Mouse (Mus musculus): ENCODE results near the gene Acer1. TPM values are rescaled to one million over a fixed set of nuclear protein-coding genes. Genes with fewer than 3 reads are reported as not detected.

The Acer1 gene
- polyA plus RNA-seq, 1 experiment = not detected

DNA sequence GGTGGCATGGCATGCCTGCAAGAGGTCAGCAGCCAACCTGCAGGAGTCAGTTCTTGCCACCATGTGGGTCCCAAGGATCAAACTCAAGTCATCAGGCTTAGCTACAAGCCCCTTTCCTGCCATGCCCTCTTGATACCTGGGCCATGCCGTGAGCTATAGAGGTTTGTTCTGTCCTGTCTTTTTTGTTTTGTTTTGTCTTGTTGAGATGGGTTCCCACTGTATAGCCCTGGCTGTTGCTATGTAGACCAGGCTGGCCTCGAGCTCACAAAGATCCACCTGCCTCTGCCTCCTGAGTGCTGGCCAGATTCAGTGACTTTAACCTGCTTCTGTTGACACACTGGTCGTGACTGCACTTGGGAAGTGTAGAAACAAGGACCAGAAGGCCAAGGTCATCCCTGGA lies 6.5 kb downstream of the Acer1 start:
- Histone ChIP-seq H3K4me1 (ENCODE audit: control insufficient read depth, insufficient read depth, insufficient read length, low read length) (no peaks in the 10 kb centered on the region), H3K27ac (replicated peaks; ENCODE audit: low read depth, low read length) (no peak overlapping the region), H3K4me3 (ENCODE audit: insufficient read depth, low read depth, low read length) (no peak overlapping the region)

DNA sequence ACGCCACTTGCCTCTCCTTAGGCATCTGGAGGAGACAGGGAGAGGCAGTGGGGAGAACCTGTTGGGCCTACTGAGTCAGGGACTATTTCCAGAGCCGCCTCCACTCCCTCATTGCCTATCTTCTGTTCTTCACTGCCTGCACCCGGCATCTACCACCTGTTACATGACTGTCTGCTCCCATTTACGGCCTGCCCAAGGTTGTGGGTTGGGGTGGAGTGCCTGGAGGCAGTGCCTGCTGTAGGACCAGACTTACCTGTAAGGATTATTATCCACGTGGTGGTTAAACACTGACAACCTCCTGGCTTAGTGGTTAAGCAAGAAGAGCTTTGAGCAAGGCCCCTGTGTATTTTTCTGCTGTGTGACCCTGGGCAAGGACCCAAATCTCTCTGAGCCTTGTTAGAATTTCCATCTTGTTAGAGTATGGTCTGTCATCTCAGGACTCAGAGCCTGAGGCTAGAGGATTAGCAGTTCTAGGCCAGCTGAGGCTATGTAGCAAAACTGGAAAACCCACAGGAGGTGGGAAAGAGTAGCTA lies 7.2 kb downstream of the Acer1 start:
- Histone ChIP-seq H3K4me3 (ENCODE audit: insufficient read depth, low read depth, low read length) (no peak overlapping the region), H3K4me1 (ENCODE audit: control insufficient read depth, insufficient read depth, insufficient read length, low read length) (no peaks in the 10 kb centered on the region), H3K27ac (replicated peaks; ENCODE audit: low read depth, low read length) (no peak overlapping the region)

DNA sequence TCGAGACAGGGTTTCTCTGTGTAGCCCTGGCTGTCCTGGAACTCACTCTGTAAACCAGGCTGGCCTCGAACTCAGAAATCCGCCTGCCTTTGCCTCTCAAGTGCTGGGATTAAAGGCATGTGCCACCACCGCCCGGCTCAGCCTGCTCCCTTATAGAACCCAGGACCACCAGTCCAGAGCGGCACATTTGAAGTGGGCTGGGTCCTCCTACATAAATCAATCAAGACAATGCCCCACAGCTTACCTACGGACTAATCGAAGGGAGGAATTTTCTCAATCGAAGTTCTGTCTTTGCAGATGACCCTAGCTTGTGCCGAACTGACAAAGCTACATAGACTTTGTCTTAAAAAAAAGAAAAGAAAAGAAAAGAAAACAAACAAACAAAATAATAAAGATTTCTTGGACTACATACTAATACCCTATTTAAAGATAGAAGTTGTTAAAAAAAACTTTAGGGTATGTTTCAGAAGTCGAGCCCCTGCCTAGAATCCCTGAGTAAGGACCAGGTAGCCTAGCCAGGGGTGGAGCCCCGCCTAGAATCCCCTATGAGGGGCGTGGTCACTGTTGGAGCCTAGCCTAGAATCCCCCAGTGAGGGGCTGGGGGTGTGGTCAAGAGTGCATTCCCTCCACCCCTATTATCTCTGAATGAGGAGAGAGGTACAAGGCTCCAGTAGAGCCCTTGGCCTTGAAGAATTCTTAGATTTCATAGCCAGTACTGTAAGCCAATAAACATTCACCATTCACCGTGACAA lies 7.8 kb downstream of the Acer1 start:
- Histone ChIP-seq H3K27ac (replicated peaks; ENCODE audit: low read depth, low read length) (no peak overlapping the region), H3K4me1 (ENCODE audit: control insufficient read depth, insufficient read depth, insufficient read length, low read length) (no peaks in the 10 kb centered on the region), H3K4me3 (ENCODE audit: insufficient read depth, low read depth, low read length) (no peak overlapping the region)

DNA sequence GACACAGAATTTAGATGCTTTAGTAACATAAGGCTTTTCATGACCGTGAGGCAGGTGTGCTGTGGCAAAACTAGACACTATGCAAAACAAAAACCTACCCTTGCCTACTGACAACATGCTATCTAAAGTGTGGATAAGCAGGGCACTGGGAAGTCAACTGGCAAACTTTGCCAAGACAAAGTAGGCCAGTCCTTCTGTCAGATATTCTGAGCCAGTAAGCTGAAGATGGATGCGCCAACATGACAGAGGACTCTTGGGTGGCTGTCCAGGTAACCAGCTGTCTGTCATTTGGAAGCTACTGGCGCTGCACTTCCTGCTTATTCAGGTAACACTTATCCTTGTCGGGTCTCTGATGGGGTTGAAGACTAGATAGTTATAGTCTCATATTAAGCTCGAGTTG lies 11.8 kb downstream of the Acer1 start:
- no peak overlapping the region for H3K27ac ChIP-seq (replicated peaks; ENCODE audit: low read depth, low read length)

DNA sequence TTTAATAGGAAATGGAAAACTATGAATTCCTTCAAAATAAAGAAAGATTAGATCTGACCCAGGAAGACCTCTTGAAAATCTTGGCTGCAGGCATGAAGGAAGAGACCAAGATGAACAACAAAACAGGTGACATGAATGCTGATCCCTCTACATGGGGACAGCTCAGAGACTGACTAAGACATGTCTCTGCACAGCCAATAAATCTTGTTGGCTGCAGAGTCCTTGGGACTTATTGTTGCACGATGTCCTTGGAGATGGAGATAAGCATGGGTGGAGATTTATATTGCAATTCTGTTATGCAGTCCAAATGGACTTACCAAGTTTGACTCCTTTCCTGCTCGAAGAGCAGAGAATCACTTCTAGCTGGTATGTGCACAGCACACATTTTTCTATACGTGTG lies 12.6 kb downstream of the Acer1 start:
- Histone ChIP-seq H3K4me1 (ENCODE audit: control insufficient read depth, insufficient read depth, insufficient read length, low read length) (no peaks in the 10 kb centered on the region), H3K27ac (replicated peaks; ENCODE audit: low read depth, low read length) (no peak overlapping the region), H3K4me3 (ENCODE audit: insufficient read depth, low read depth, low read length) (no peak overlapping the region)

More for the DNA sequence above, 11.8 kb downstream of the Acer1 start:
- Histone ChIP-seq H3K4me1 (ENCODE audit: control insufficient read depth, insufficient read depth, insufficient read length, low read length) (no peaks in the 10 kb centered on the region), H3K4me3 (ENCODE audit: insufficient read depth, low read depth, low read length) (no peak overlapping the region)

DNA sequence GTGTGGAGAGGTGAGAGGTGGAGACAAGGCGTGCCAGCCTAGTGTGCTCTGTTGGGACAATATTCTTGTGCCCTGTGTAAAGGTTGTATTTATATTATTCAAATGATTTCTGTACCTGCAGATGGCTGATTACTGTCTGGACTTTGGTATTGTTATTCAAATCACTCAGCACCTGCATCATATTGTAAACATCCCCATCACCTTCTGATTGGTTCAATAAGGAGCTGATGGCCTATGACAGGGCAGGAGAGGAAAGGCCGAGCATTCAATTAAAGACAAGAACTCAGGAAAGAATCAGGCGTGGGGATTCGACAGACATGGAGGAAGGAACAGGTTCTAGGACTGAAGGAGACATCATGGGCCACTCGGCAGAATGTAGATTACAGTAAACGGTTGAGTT lies 18.3 kb downstream of the Acer1 start:
- Histone ChIP-seq H3K27ac (replicated peaks; ENCODE audit: low read depth, low read length) (no peak overlapping the region), H3K4me3 (ENCODE audit: insufficient read depth, low read depth, low read length) (no peak overlapping the region), H3K4me1 (ENCODE audit: control insufficient read depth, insufficient read depth, insufficient read length, low read length) (no peaks in the 10 kb centered on the region)

DNA sequence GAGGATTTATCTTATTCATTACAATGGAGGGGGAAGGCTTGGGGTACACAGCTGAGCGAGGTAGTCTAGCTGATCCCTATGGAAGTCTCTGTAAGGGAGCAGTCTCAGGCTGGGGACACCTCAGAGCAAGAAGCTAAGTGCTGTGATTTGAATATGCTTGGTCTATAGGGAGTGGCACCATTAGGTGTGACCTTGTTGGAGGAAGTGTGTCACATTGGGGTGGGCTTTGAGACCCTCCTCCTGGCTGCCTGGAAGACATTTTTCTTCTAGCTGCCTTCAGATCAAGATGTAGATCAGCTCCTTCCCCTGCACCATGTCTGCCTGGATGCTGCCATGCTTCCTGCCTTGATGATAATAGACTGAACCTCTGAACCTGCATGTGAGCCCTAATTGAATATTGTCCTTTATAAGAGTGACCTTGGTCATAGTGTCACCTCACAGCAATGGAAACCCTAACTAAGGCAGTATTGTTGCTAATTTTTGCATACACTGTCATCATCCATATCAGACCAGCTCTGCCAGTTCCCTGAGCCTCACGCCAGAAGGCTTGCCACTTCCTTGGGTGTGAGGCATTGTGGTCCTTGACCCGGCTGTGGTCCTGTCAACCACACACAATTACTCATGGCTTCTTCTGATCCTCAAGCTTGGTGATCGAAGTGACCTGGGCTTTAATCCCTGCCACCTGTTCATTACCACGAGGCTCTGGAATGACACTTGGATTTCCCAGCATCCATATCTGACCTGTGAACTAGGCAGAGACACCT lies 19.1 kb downstream of the Acer1 start:
- Histone ChIP-seq H3K4me1 (ENCODE audit: control insufficient read depth, insufficient read depth, insufficient read length, low read length) (no peaks in the 10 kb centered on the region), H3K4me3 (ENCODE audit: insufficient read depth, low read depth, low read length) (no peak overlapping the region), H3K27ac (replicated peaks; ENCODE audit: low read depth, low read length) (no peak overlapping the region)

DNA sequence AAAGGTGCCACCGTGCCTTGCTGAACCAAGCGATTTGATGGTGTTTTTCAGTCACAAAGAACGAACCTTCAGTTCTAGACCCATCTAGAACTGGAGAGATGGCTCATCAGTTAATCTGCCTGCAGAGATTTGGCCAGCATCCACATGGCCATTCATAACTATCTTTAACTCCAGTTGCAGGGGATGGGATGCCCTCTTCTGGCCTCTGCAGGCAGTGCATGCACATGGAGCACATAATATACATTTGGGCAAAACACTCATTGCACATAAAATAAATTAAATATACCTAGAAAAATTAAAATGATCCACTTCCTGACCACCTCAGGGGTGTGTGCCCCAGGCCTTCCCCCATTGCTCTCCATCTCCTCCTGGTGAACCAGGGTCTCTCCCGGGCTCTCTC lies 20.0 kb downstream of the Acer1 start:
- Histone ChIP-seq H3K4me3 (ENCODE audit: insufficient read depth, low read depth, low read length) (no peak overlapping the region), H3K27ac (replicated peaks; ENCODE audit: low read depth, low read length) (no peak overlapping the region), H3K4me1 (ENCODE audit: control insufficient read depth, insufficient read depth, insufficient read length, low read length) (no peaks in the 10 kb centered on the region)

DNA sequence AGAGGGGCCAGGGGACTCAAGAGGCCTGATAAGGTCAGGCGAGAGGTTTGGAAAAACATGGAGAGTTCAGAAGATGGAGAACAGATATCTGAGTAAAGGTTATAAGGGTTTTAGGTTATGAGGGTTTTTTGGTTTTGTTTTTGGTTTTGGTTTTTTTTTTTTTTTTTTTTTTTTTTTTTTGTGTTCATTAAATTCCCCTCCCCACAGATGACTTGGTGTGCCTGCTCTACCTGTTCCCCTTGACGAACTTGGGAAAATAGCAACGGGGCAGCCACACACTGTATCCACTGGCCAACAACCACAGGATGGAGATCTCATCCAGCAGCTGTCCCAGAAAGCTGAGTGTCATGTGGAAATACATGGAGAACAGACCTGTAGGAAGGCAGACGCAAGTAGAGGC lies 23.3 kb downstream of the Acer1 start:
- Histone ChIP-seq H3K27ac (replicated peaks; ENCODE audit: low read depth, low read length) (no peak overlapping the region), H3K4me1 (ENCODE audit: control insufficient read depth, insufficient read depth, insufficient read length, low read length) (no peaks in the 10 kb centered on the region), H3K4me3 (ENCODE audit: insufficient read depth, low read depth, low read length) (no peak overlapping the region)

DNA sequence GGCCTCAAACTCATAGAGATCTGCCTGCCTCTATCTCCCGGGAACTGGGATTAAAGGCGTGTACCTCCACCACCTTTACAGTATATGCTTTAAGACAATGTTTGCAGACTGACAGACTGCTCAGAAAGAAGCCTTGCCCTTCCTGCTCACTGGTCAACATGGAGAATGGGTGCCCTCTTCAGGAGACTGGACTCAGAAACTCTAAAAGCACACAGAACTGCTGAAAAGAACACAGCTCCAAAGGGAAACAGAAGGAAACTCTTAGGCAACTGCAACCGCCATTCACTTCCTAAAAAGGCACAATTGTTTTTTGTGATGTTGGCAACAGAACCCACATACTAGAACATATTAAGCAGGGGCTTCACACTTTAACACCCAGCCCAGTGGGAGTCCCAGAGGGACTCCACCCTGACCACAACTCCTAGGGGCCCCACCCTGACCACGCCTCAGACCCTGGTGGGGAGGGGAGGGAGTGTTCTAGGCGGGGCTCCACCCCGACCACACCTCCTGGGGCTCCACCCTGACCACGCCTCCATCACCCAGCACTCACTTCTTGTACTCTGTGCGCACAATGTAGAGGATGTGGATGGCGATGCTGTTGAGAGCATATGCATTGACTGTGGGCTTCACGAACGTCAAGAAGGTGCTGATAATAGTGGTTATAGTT lies 24.0 kb downstream of the Acer1 start:
- H3K4me1 ChIP-seq (ENCODE audit: control insufficient read depth, insufficient read depth, insufficient read length, low read length) = no peaks in the 10 kb centered on the region
- H3K4me3 ChIP-seq (ENCODE audit: insufficient read depth, low read depth, low read length) = no peak overlapping the region
- H3K27ac ChIP-seq (replicated peaks; ENCODE audit: low read depth, low read length) = no peak overlapping the region

DNA sequence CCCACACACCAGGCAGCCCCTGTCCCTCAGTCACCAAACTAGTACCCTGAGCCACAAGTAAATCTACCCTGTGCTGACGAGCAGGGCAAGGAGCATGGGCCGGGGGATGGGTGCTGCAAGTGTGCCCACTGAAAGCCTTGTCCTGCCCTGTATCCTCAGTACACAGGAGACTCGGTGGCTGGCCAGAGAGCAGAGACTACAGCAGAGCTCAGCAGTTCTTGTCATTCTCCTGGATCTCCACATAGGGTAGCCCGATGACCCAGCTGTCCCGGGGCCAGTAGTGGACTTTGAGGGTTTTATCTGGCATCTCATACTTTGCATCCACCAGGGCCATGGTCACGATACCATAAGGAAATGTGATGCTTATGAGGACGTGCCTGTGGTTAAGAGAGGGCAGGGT lies 27.1 kb downstream of the Acer1 start:
- Histone ChIP-seq H3K4me3 (ENCODE audit: insufficient read depth, low read depth, low read length) (no peak overlapping the region), H3K4me1 (ENCODE audit: control insufficient read depth, insufficient read depth, insufficient read length, low read length) (no peaks in the 10 kb centered on the region), H3K27ac (replicated peaks; ENCODE audit: low read depth, low read length) (no peak overlapping the region)

DNA sequence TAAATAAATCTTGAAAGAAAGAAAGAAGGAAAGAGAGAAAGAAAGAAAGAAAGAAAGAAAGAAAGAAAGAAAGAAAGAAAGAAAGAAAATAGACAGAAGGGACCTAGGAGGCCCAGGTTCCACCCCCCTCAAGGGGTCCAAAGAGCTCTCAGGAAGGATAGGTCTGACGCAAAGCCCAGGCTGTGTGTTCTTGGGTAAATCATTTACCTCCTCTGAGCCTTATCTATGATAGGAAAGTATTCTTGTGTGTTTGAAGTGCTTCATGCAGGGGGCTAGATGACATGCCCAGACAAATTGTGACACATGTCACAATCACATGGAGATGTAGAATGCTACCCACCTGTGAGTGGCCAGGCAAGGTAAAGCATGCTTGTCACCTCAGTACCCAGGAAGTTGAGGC lies 29.3 kb downstream of the Acer1 start:
- Histone ChIP-seq H3K4me1 (ENCODE audit: control insufficient read depth, insufficient read depth, insufficient read length, low read length) (no peaks in the 10 kb centered on the region), H3K27ac (replicated peaks; ENCODE audit: low read depth, low read length) (no peak overlapping the region), H3K4me3 (ENCODE audit: insufficient read depth, low read depth, low read length) (no peak overlapping the region)

DNA sequence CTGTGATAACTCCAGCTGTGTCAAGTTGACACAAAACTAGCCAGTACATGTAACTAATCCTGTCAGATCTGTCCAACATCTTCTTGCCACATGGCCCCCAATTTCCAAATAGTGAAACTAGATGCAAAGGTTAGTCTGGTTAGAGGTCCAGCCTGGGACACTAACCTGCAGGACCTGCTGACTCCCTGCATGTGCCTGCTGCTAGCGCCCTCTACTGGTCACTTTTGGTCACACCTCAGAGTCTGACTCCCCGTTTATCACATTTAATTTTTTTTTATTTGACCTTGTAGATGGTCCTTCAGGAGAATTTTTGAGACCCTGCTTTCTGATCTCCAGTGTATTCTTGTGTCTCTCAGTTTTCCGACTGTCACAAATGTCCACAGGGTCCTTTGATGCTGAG lies 31.0 kb downstream of the Acer1 start:
- H3K4me1 ChIP-seq (ENCODE audit: control insufficient read depth, insufficient read depth, insufficient read length, low read length) = no peaks in the 10 kb centered on the region
- no peak overlapping the region for H3K4me3 ChIP-seq (ENCODE audit: insufficient read depth, low read depth, low read length)
- no peak overlapping the region for H3K27ac ChIP-seq (replicated peaks; ENCODE audit: low read depth, low read length)

DNA sequence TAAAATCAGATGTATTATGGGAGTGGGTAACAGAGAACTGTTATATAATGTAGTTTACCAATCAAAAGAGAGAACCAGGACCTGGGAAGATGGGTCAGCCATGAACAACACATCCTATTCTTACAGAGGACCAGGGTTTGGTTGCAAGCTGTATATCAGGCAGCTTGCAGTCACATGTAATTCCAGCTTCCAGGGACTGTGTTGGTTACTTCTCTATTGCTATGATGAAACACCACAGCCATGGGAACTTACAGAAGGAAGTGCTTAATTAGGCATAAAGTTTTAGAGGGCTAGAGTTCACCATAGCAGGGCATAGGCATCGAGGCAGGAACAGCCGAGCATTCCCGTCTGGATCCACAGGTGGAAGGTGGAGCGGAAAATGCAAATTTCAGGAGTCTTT lies 43.2 kb downstream of the Acer1 start:
- Histone ChIP-seq H3K4me1 (ENCODE audit: control insufficient read depth, insufficient read depth, insufficient read length, low read length) (peaks cover 7% of the 10 kb centered on the region; the same call in 1 of the 2 replicates), H3K27ac (replicated peaks; ENCODE audit: low read depth, low read length) (no peak overlapping the region), H3K4me3 (ENCODE audit: insufficient read depth, low read depth, low read length) (no peak overlapping the region)

DNA sequence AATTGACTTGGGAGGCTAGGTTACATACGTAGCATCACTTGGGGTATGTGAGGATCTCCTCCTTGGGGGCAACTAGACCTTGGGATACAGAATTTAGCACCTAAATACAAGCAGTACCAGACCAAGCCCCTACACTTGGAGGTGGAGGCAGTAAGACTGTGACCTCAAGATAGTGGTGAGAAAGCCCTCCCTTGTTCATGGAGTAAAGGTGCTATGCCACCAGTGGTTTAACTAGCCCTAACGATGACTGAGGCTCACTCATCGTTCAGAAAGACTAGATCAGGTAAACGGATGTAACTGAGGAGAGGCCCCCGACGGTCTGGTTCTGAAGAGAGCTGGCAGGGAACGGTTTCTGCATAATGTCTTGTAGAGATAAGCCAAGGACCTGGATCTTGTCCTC lies 45.2 kb downstream of the Acer1 start:
- peaks cover 7% of the 10 kb centered on the region; the same call in 1 of the 2 replicates for H3K4me1 ChIP-seq (ENCODE audit: control insufficient read depth, insufficient read depth, insufficient read length, low read length)
- H3K4me3 ChIP-seq (ENCODE audit: insufficient read depth, low read depth, low read length) = no peak overlapping the region
- no peak overlapping the region for H3K27ac ChIP-seq (replicated peaks; ENCODE audit: low read depth, low read length)

All from brown adipose tissue, adult 24 weeks (tissue).